Mouse (Mus musculus) kidney, postnatal 0 days (tissue): ENCODE data around the gene Hba-a1. TPM values are rescaled to one million over a fixed set of nuclear protein-coding genes. Genes with fewer than 3 reads are reported as not detected.

Experiments used
- ATAC-seq: fragments of 200-750 bp; cut with Nextera tagmentation; replicated peaks from 2 replicates; pipeline ENCODE4 v1.8.0; 2017; ENCODE audit warnings: low read depth, moderate number of reproducible peaks, moderate TSS enrichment, moderate library complexity; ENCODE audit not compliant: low FRiP score
- DNase-seq: peaks from one replicate; pipeline ENCODE4 v3.0.0-alpha.2; 2016; ENCODE audit warnings: low spot score
- H3K27ac ChIP-seq: fragments of 300-500 bp; sonication (generic); 2 replicates; pipeline ENCODE4 v1.5.1; 2014; ENCODE audit warnings: mild to moderate bottlenecking
- H3K27me3 ChIP-seq: fragments of 300-500 bp; sonication (generic); 2 replicates; pipeline ENCODE4 v1.6.1; 2014; ENCODE audit warnings: low read length, mixed read lengths; ENCODE audit not compliant: insufficient read depth
- H3K36me3 ChIP-seq: fragments of 300-500 bp; sonication (generic); 2 replicates; pipeline ENCODE4 v1.6.1; 2014; ENCODE audit warnings: low read length, mixed read lengths; ENCODE audit not compliant: insufficient read depth
- H3K4me1 ChIP-seq: fragments of 300-500 bp; sonication (generic); replicated peaks from 2 replicates; pipeline ENCODE4 v1.6.1; 2014; ENCODE audit warnings: antibody characterized with exemption, low read length, mixed read lengths; ENCODE audit not compliant: insufficient read depth
- H3K4me2 ChIP-seq: fragments of 300-500 bp; sonication (generic); 2 replicates; pipeline ENCODE4 v1.6.1; 2014; ENCODE audit warnings: mild to moderate bottlenecking, low read length, moderate library complexity, mixed read lengths
- H3K4me3 ChIP-seq: fragments of 300-500 bp; sonication (generic); replicated peaks from 2 replicates; pipeline ENCODE4 v1.5.1; 2014; ENCODE audit warnings: low read depth, low read length
- H3K9ac ChIP-seq: fragments of 300-500 bp; sonication (generic); 2 replicates; pipeline ENCODE4 v1.6.1; 2014; ENCODE audit warnings: low read depth, low read length
- H3K9me3 ChIP-seq: fragments of 300-500 bp; sonication (generic); replicated peaks from 2 replicates; pipeline ENCODE4 v1.6.1; 2016; ENCODE audit warnings: low read length, inconsistent platforms, mixed read lengths
- CTCF ChIP-seq: IDR thresholded peaks from 2 replicates; pipeline ENCODE4 v1.5.1; 2016; ENCODE audit warnings: antibody characterized with exemption, low read depth, mild to moderate bottlenecking, moderate library complexity
- WGBS: fragments of 180-500 bp; shearing (Covaris S2); extraction: QIAGEN DNeasy Blood & Tissue Kit; methylation state at CpG from one replicate; pipeline ENCODE4 v1.1.7; 2014; 5-methylcytosine and 5-hydroxymethylcytosine counted together
- polyA plus RNA-seq: library from polyadenylated mRNA; unstranded; fragments of >200 nt; fragmentation: Nextera tagmentation; extraction: Ambion mirVana; gene quantifications from 2 replicates; pipeline ENCODE4 v1.2.1, GENCODE M21; 2015

Gene Hba-a1
- polyA plus RNA-seq, 1 experiment from 2014 or later, result 1,027 TPM

GRCm38 (mm10) chr11:32256146-32256545, 27.2 kb upstream of the Hba-a1 start:
- no peak for TF ChIP-seq CTCF
- H3K36me3 ChIP-seq, result peaks cover 25% of the 10 kb centered on the region; the same call in 1 of the 2 replicates
- no peak for ATAC-seq

DNA sequence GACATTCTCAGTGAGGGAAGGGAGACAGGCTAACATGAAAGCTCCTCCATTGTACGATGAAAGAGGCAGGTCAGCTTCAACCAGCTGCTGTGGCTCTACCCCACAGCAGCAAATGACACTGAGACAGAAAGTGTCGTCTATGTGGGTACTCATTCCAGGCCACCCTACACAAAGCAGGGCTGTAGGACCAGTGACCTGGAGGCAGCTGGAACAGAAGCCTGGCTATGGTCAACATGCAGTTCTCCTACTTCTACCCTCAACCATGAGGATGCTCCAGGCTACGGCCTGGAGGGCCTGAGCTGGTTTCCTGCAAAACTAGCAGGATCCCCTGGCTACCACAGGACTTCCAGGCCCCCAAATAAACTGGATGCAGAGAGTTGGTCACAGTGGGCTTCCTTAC, 26.7 kb upstream of the Hba-a1 start:
- ATAC-seq (no peak), DNase-seq (no peak)
- H3K27me3 ChIP-seq, result no peaks in the 10 kb centered on the region
- no peaks in the 10 kb centered on the region for H3K9me3 ChIP-seq
- no peak for TF ChIP-seq CTCF
- H3K4me2 ChIP-seq, result no peak overlapping the region
- H3K36me3 ChIP-seq, result peaks cover 24% of the 10 kb centered on the region; the same call in 1 of the 2 replicates
- 91% methylated on average over 3 of the region's 3 CpGs for WGBS
- H3K4me3 ChIP-seq, result no peak overlapping the region
- H3K27ac ChIP-seq, result no peak overlapping the region
- H3K4me1 ChIP-seq, result no peaks in the 10 kb centered on the region
- no peak overlapping the region for H3K9ac ChIP-seq

More at GRCm38 (mm10) chr11:32256146-32256545, 27.2 kb upstream of the Hba-a1 start:
- Histone ChIP-seq H3K4me2 (no peak overlapping the region), H3K4me1 (no peaks in the 10 kb centered on the region), H3K9ac (no peak overlapping the region), H3K9me3 (no peaks in the 10 kb centered on the region), H3K4me3 (no peak overlapping the region), H3K27me3 (no peaks in the 10 kb centered on the region), H3K27ac (no peak overlapping the region)
- DNase-seq, result no peak
- WGBS, result 94% methylated on average over 1 of the region's 1 CpGs

DNA sequence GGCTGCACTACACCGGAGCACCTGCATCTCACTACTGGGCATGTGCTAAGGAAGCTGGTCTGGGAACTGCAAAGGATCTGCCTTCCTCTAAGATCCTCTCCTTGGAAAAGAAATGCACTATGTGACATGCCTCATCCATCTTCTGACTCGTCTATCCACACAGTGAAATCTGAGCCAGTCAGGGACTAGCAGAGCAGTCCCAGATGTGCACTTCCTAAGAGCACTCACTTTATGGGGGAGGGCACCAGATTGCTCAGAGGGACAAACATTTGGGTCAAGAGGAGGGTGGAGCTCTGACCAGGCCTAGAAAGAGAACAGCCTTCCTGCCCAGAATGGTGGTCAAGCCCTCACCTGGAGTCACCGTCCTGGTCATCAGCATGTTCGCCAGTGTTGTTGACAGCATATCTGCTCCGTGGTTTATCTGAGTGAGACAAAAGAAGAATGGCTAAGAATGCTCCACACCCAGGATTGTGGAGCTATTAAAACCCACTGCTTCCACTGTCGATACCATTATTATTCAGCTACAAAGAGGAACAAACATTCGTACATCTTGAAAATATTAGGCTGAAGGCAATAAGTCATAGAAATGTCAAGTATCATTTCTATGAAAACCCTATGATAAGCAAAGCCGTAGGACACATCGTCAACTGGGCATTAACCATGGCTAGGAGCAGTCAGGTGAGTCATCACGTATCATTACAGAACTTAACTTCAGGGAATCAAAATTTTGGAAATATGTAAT, 20.5 kb upstream of the Hba-a1 start:
- no peak overlapping the region for H3K4me3 ChIP-seq
- peak; percentile 70 for DNase-seq
- no peaks in the 10 kb centered on the region for H3K9me3 ChIP-seq
- H3K36me3 ChIP-seq, result peaks cover 8% of the 10 kb centered on the region; the same call in 1 of the 2 replicates
- no peak overlapping the region for H3K9ac ChIP-seq
- no peak for TF ChIP-seq CTCF
- 63% methylated on average over 10 of the region's 10 CpGs for WGBS
- H3K27ac ChIP-seq, result 0 out of 2 replicates have a peak overlapping the region, but pooled peaks have one; percentile 13
- H3K27me3 ChIP-seq, result no peaks in the 10 kb centered on the region
- peaks cover 6% of the 10 kb centered on the region for H3K4me1 ChIP-seq
- peak; percentile 29; the same call in 1 of the 2 replicates for ATAC-seq
- no peak overlapping the region for H3K4me2 ChIP-seq

DNA sequence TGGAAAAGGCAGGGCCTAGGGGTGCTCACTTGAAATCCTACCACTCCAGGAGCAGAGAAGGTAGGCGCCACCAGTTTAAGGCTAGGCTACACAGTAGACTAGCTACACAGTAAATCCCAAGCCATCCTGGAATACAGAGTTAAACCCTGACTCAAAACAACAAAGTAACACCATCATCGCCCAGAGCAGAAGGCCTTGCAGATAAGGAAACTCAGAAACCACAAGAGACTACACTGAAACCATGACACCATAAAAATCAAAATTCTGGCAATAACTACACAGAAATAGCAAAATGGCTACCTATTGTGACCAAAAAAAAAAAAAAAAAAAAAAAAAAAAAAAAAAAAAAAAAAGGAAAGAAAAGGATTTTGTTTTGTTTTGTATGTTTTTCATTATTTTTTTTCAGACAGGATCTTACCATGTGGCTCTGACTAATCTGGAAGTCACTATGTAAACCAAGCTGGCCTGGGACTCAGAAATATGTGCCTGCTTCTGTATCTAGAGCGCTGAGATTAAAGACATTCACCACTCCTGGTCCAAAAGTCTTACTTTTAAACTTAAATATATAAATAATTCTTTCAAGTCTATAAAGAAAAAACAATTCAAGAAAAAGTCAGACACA, 18.1 kb upstream of the Hba-a1 start:
- no peak overlapping the region for H3K9ac ChIP-seq
- WGBS, result 94% methylated on average over 3 of the region's 3 CpGs

DNA sequence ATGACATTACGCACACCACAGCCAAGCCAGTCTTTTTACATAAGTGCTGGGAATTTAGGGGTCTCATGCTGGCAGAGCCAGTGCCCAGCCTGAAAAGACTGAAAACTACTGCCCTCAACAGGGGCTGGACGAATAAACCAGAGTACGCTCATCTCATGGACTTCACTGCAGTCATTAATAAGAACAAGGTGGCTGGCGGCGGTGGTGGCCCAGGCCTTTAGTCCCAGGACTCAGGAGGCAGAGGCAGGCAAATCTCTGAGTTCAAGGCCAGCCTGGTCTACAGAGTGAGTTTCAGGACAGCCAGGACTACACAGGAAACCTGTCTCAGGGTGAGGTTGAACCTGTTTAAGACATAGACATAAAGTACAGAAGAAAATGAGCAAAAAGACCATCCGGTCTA, 17.1 kb upstream of the Hba-a1 start:
- ATAC-seq (no peak), DNase-seq (no peak)
- Histone ChIP-seq H3K4me3 (no peak overlapping the region), H3K9me3 (no peaks in the 10 kb centered on the region), H3K4me1 (peaks cover 6% of the 10 kb centered on the region), H3K9ac (no peak overlapping the region), H3K36me3 (no peaks in the 10 kb centered on the region), H3K27me3 (no peaks in the 10 kb centered on the region), H3K27ac (no peak overlapping the region), H3K4me2 (no peak overlapping the region)
- no peak for TF ChIP-seq CTCF
- 91% methylated on average over 6 of the region's 6 CpGs for WGBS

More for the DNA sequence above, 18.1 kb upstream of the Hba-a1 start:
- H3K36me3 ChIP-seq, result peaks cover 5% of the 10 kb centered on the region; the same call in 1 of the 2 replicates
- H3K4me1 ChIP-seq, result peaks cover 6% of the 10 kb centered on the region
- ATAC-seq (no peak), DNase-seq (no peak)
- no peak for TF ChIP-seq CTCF
- no peak overlapping the region for H3K27ac ChIP-seq
- H3K4me2 ChIP-seq, result no peak overlapping the region
- no peaks in the 10 kb centered on the region for H3K27me3 ChIP-seq
- H3K9me3 ChIP-seq, result no peaks in the 10 kb centered on the region
- H3K4me3 ChIP-seq, result no peak overlapping the region

- TF ChIP-seq CTCF, result no peak
- H3K27ac ChIP-seq, result peak overlapping the region; percentile 96
- H3K4me1 ChIP-seq, result peaks cover 6% of the 10 kb centered on the region
- ATAC-seq (no peak), DNase-seq (peak; percentile 33)
- peak overlapping the region; percentile 97 for H3K9ac ChIP-seq
- H3K27me3 ChIP-seq, result no peaks in the 10 kb centered on the region
- H3K4me2 ChIP-seq, result peak overlapping the region; percentile 76
- no peaks in the 10 kb centered on the region for H3K36me3 ChIP-seq
- no peaks in the 10 kb centered on the region for H3K9me3 ChIP-seq
- H3K4me3 ChIP-seq, result peak overlapping the region; percentile 73
- WGBS, result 17% methylated on average over 6 of the region's 6 CpGs
Measured at GRCm38 (mm10) chr11:32266776-32267175, 16.5 kb upstream of the Hba-a1 start.
